Mouse (Mus musculus) heart, postnatal 0 days (tissue): Measurements from ENCODE around the gene BC017158.

Experiments
- CTCF ChIP-seq: IDR thresholded peaks from 2 replicates; pipeline ENCODE4 v1.5.1; 2016; ENCODE audit warnings: antibody characterized with exemption, control low read depth, low read depth
- EP300 ChIP-seq: IDR thresholded peaks from 2 replicates; pipeline ENCODE4 v1.6.1; 2016; ENCODE audit warnings: antibody characterized with exemption, low read depth

DNA sequence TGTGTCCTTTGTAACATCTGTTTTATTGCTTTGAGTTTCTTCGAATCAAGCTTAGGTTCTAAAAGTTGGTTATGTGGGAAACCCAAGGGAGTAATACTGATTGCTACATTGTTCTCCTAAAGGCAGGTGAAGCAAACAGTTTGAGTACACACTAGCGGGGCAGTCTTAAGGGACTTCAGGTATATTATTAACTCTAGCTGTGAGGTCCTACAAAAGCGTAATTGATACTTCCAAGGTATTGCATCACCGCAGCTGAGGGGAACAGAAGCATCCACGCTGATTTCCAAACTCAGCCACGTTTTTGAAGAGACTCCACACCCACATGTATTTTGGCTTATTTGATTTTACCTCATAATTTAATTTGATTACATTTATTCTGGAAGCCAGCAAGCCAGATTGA, 6.2 kb upstream of the BC017158 start:
- TF ChIP-seq CTCF (no peak), EP300 (no peak)
